Mouse (Mus musculus) CD4-positive, CD25-positive, alpha-beta regulatory T cell, adult 2 months (primary cell): ENCODE measurements at regions not wholly inside any gene's neighbourhood (a gene's known extent, or its start where the extent isn't known, plus 50 kb on each side); places are given as distances from the start of the nearest gene placed in this dataset.

Source experiments
- DNase-seq: peaks from one replicate; pipeline ENCODE4 v3.0.0-alpha.2; 2012; ENCODE audit warnings: low read depth, low spot score

DNA sequence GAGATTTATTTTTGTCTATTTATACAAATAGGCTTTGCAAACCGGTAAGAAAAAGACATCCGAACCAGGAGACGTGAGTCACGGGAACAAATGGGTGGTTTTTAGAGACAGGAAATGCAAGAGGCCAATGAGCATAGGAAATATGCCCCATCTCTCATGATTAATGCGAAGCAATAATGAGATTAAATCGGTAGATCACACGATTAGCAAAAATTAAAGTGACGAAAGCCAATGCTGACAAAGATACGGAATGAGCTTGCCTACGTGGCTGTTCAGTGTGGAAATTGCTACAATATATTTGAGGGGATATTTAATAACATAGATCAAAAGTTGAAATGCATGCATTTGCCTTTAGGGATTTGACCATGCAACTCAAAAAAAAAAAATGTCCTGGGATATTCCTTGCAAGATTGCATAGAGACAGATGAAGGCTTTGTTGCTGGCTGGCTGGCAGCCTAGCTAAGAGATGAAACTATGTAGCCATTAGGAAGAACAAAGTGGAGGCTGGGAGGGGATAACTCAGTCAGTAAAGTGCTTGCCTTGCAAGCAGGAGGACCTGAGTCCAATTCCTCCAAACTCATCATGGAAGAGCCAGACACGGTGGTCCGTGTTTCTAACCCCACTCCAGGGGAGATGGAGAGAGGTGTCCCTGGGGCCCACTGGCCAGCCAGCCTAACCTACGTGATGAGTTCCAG is 60.2 kb upstream of the Unc5b start:
- no peak for DNase-seq

DNA sequence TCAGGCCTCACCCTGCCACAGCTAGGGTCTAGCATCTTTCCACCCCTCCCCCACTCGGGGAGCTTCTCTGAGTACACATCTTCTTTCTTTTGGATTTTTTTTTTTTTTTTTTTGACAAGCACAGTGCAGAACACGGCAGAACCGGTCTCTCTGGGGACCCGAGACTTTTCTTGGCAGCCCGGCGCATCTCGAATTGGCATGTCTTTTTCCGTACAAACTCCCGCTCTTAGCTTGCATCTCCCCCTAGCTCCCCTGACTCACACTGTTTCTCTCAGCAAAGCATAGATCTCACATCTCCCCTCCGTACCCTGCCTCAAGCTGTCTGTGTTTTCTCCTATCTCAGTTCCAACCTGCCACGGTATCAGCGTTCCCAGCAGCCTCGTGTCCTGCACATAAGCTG is 58.4 kb upstream of the Unc5b start:
- no peak for DNase-seq

DNA sequence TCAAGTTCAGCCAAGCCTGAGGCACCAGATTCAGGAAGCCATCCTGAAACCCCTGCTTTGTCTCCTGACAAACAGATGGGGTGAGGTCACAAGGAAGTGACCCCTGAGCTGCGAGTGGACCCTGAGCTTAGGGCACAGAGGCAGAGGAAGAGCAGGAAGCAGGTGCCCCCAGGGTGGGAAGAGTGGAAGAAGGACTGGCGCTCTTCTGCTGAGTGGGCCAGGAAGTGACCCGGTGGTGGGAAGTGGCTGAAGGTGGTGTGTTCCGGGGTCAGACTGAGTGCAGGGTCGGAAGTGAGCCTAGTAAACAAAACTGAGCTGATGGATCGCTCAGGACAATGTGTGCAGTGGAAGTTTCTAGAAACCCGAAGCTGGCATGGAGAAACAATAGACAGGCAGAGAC is 57.2 kb upstream of the Unc5b start:
- DNase-seq: no peak

DNA sequence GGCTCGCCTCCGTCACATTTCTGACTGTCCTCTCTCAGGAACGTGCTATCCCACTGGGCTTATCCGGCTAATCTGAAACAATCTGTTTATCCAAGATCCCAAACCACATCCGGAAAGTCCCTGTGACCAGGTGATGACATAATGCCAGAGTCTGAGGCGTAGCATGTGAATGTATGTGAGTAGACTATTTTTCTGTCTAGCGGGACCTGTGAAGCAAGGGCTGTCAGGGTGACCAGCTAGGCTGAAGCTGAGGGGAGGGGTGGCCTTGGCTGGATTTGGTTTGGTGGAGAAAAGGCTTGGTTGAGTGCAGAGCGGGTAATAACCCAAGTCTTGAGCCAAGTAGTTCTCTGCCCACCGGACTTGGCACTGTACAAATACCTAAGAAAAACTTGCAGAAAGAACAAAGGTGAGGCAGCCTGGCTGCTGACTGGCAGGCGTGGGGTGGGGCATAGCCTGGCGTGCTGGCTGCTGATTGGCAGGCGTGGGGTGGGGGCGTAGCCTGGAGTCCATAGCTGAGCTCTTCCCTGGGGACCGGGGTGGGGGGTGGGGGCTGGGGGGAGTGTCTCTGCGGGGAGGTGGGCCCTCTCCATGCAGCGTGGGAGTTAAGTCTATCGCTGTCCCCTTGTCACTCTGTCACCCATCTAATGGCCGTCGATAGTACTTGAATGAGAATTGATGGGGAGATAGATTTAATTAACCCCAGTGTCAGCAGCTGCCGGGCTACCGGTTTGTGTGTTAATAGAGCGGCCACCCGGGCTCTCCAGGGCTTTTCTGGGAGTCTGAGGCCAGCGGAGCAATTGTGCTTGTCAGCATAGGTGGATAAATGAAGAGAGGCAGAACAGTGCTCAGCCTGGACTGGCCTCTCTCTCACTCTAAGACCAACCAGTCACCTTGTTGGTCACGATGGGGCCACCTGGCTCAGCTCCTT is 54.2 kb upstream of the Unc5b start:
- no peak for DNase-seq

DNA sequence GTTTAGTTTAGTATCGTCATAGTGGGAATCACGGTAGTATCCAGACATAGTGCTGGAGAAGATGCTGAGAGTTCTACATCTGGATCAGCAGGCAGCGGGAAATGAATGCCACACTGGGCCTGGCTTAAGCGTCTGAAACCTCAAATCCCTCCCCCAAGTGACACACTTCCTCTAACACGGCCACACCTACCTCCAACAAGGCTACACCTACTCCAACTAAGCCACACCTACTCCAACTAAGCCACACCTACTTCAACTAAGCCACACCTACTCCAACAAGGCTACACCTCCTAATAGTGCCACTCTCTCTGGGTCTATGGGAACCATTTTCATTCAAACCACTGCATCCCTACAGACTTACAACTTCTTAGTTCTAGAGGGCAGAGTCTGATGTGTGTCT is 53.4 kb upstream of the Unc5b start:
- no peak for DNase-seq
